Mouse (Mus musculus) C2C12 (cell line): ENCODE data around the gene Vwa3a. TPM values are rescaled to one million over a fixed set of nuclear protein-coding genes. Genes with fewer than 3 reads are reported as not detected.

ENCODE experiments used
- H3K27me3 ChIP-seq: one replicate; pipeline ENCODE4 v1.6.1; 2011; ENCODE audit not compliant: control insufficient read depth, insufficient read depth, insufficient read length
- H3K36me3 ChIP-seq: one replicate; pipeline ENCODE4 v1.6.1; 2011; ENCODE audit not compliant: control insufficient read depth, insufficient read depth
- H3K4me3 ChIP-seq: one replicate; pipeline ENCODE4 v1.5.1; 2011; ENCODE audit warnings: mild to moderate bottlenecking, control low read depth; ENCODE audit not compliant: poor library complexity, insufficient read depth, severe bottlenecking
- H3K79me2 ChIP-seq: one replicate; pipeline ENCODE4 v1.6.1; 2011; ENCODE audit not compliant: control insufficient read depth, insufficient read depth
- H3K79me3 ChIP-seq: one replicate; pipeline ENCODE4 v1.6.1; 2011; ENCODE audit warnings: low read depth, control low read depth
- H3ac ChIP-seq: one replicate; pipeline ENCODE3; 2011; ENCODE audit warnings: low read depth; ENCODE audit not compliant: control insufficient read depth, insufficient read length
- CEBPB ChIP-seq: IDR thresholded peaks from one replicate; pipeline ENCODE4 v1.6.1; 2011; ENCODE audit warnings: low read depth, mild to moderate bottlenecking, control low read depth, moderate library complexity
- CTCF ChIP-seq: IDR thresholded peaks from one replicate; pipeline ENCODE4 v1.5.1; 2011; ENCODE audit not compliant: control insufficient read depth, insufficient read depth, insufficient read length
- FOSL1 ChIP-seq: IDR thresholded peaks from one replicate; pipeline ENCODE4 v1.8.0; 2011; ENCODE audit warnings: mild to moderate bottlenecking, low read length; ENCODE audit not compliant: poor library complexity, insufficient read depth, severe bottlenecking
- MAX ChIP-seq: IDR thresholded peaks from one replicate; pipeline ENCODE4 v1.6.1; 2011; ENCODE audit warnings: mild to moderate bottlenecking, control low read depth
- MYOD1 ChIP-seq: IDR thresholded peaks from one replicate; pipeline ENCODE4 v1.6.1; 2011; ENCODE audit warnings: low read depth; ENCODE audit not compliant: control insufficient read depth, insufficient read length
- MYOG ChIP-seq: IDR thresholded peaks from one replicate; pipeline ENCODE4 v1.6.1; 2011; ENCODE audit not compliant: control insufficient read depth, insufficient read length; ENCODE audit errors: extremely low read depth
- USF1 ChIP-seq: IDR thresholded peaks from one replicate; pipeline ENCODE4 v1.6.1; 2011; ENCODE audit warnings: low read depth, mild to moderate bottlenecking, control low read depth, moderate library complexity
- polyA plus RNA-seq: library from polyadenylated mRNA; unstranded; fragments of >200 nt; fragmentation: generic; extraction: Trizol; gene quantifications from one replicate; pipeline ENCODE4 v1.2.1, GENCODE M21; 2012; ENCODE audit warnings: missing spikeins

Vwa3a gene
- polyA plus RNA-seq, 1 experiment: 0.02 TPM

DNA sequence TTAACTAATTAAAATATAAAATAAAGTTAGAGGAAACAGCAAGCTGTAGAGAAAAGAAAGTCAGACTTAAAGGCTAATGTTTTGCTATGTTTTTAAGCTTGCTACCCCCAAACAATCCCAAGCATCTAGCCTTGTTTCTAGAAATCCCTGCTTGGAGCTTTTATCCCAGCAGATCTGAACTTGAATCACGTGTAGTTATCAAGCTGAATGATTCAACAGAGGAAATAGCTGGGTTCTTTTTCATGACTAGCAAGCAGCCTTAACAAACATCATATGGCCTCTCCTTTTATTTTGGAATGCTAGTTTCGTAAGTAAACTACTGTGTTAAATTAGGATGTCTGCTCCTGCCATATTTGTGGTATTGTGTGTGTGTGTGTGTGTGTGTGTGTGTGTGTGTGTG lies 21.9 kb upstream of the Vwa3a start:
- Histone ChIP-seq H3K79me3 (peaks cover 34% of the 10 kb centered on the region), H3K36me3 (no peaks in the 10 kb centered on the region), H3ac (no peak overlapping the region), H3K4me3 (no peak overlapping the region), H3K27me3 (no peaks in the 10 kb centered on the region), H3K79me2 (peaks cover 71% of the 10 kb centered on the region)
- TF ChIP-seq FOSL1 (no peak), MAX (no peak), USF1 (no peak), CEBPB (no peak), MYOD1 (no peak), MYOG (no peak), CTCF (no peak)

GRCm38 (mm10) chr7:120721051-120721450 lies 18.1 kb upstream of the Vwa3a start:
- no peak overlapping the region for H3ac ChIP-seq
- H3K79me2 ChIP-seq: peaks cover 64% of the 10 kb centered on the region
- no peaks in the 10 kb centered on the region for H3K36me3 ChIP-seq
- no peaks in the 10 kb centered on the region for H3K27me3 ChIP-seq
- no peak overlapping the region for H3K4me3 ChIP-seq
- H3K79me3 ChIP-seq: peaks cover 20% of the 10 kb centered on the region
- no peak for TF ChIP-seq CEBPB
- no peak for TF ChIP-seq USF1
- no peak for TF ChIP-seq CTCF

GRCm38 (mm10) chr7:120721456-120721855 lies 17.7 kb upstream of the Vwa3a start:
- TF ChIP-seq USF1 (no peak), CEBPB (no peak), MAX (no peak), MYOG (no peak), MYOD1 (no peak), CTCF (no peak), FOSL1 (no peak)

DNA sequence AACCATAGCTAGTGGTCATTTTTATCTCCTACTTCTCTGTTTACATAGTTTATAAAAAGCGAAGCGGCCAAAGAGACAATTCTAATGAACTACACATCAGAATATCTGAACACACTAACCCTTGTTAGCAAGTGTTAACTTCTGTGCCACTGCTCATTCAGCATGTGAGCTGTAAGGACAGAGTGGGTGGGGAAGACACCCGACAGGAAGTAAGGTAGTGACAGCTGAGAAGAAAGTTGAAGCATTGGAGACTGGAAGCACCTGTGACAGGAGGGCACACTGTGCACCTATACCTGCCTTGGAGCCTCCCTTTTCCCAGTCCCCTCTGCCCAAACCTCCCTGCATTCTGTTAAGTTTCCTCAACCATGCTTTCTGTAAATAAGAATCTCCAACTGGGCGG lies 17.1 kb upstream of the Vwa3a start:
- no peak overlapping the region for H3K4me3 ChIP-seq
- TF ChIP-seq MAX (no peak), CEBPB (no peak), MYOG (no peak), USF1 (no peak), MYOD1 (no peak), CTCF (no peak), FOSL1 (no peak)
- no peaks in the 10 kb centered on the region for H3K36me3 ChIP-seq
- no peaks in the 10 kb centered on the region for H3K27me3 ChIP-seq
- peaks cover 14% of the 10 kb centered on the region for H3K79me3 ChIP-seq
- peaks cover 54% of the 10 kb centered on the region for H3K79me2 ChIP-seq
- H3ac ChIP-seq: no peak overlapping the region

More at GRCm38 (mm10) chr7:120721456-120721855, 17.7 kb upstream of the Vwa3a start:
- Histone ChIP-seq H3K27me3 (no peaks in the 10 kb centered on the region), H3K79me2 (peaks cover 60% of the 10 kb centered on the region), H3ac (no peak overlapping the region), H3K4me3 (no peak overlapping the region), H3K79me3 (peaks cover 16% of the 10 kb centered on the region), H3K36me3 (no peaks in the 10 kb centered on the region)

GRCm38 (mm10) chr7:120722839-120723278 lies 16.3 kb upstream of the Vwa3a start:
- H3K79me3 ChIP-seq: peaks cover 12% of the 10 kb centered on the region
- TF ChIP-seq MYOD1: no peak
- TF ChIP-seq MAX: no peak
- no peak for TF ChIP-seq MYOG
- no peak for TF ChIP-seq CTCF
- TF ChIP-seq CEBPB: no peak
- TF ChIP-seq USF1: no peak
- TF ChIP-seq FOSL1: no peak
- no peak overlapping the region for H3ac ChIP-seq
- no peak overlapping the region for H3K4me3 ChIP-seq
- peaks cover under 1% of the 10 kb centered on the region for H3K36me3 ChIP-seq
- H3K79me2 ChIP-seq: peaks cover 46% of the 10 kb centered on the region
- no peaks in the 10 kb centered on the region for H3K27me3 ChIP-seq

DNA sequence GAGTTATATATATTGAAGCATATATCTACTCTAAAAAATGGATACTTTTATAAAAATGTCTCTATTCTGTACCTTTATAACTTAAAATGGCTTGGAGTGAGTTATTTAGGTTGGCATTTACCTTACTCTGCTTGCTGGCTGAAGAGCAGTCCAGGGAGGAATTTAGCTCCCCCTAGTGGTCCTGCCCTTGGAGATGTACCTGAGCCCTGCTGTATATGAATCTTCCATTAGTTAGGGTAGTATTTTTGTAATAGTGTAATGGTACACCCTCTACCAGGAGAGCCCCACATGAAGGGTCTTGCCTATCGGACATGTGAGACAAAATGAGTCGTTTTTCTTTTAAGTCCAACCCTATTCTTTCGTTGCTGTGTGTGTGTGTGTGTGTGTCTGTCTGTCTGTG lies 11.5 kb upstream of the Vwa3a start:
- TF ChIP-seq MYOD1 (no peak), CEBPB (no peak), CTCF (peak; percentile 28), MYOG (no peak), USF1 (no peak)
- no peak overlapping the region for H3K4me3 ChIP-seq
- peaks cover 28% of the 10 kb centered on the region for H3K79me2 ChIP-seq
- H3K36me3 ChIP-seq: peaks cover 26% of the 10 kb centered on the region
- peaks cover 3% of the 10 kb centered on the region for H3K79me3 ChIP-seq
- H3K27me3 ChIP-seq: no peaks in the 10 kb centered on the region
- no peak overlapping the region for H3ac ChIP-seq
